Mouse (Mus musculus): ENCODE measurements around the gene Wfdc15b.
A peak's percentile ranks its signal among the peaks of the same experiment; 100 is the strongest.

Gene Wfdc15b

GRCm38 (mm10) chr2:164180124-164180523, 41.3 kb downstream of the Wfdc15b start:
- no peak for DNase-seq (ENCODE audit: low spot score in 2 of 2)

GRCm38 (mm10) chr2:164177831-164178230, 43.6 kb downstream of the Wfdc15b start:
- no peak for DNase-seq (ENCODE audit: low spot score in 2 of 2)

- no peak for DNase-seq (ENCODE audit: low spot score in 2 of 2)
Measured at GRCm38 (mm10) chr2:164175850-164176249, 45.6 kb downstream of the Wfdc15b start.

- peak; percentile 71 to 91 for DNase-seq (ENCODE audit: low spot score in 2 of 2)
Measured at GRCm38 (mm10) chr2:164174649-164175395, 46.6 kb downstream of the Wfdc15b start.

- DNase-seq (ENCODE audit: low spot score in 2 of 2): no peak
Measured at GRCm38 (mm10) chr2:164173394-164173793, 48.1 kb downstream of the Wfdc15b start.

- no peak for DNase-seq (ENCODE audit: low spot score in 2 of 2)
Measured at GRCm38 (mm10) chr2:164170902-164171301, 50.6 kb downstream of the Wfdc15b start, which contains the start of gene Kcns1. Gene Kcns1, minus strand, starts transcription at chr2:164171113.

GRCm38 (mm10) chr2:164170326-164170725, 51.1 kb downstream of the Wfdc15b start:
- DNase-seq (ENCODE audit: low spot score in 2 of 2): no peak

GRCm38 (mm10) chr2:164168571-164168946, 52.9 kb downstream of the Wfdc15b start:
- DNase-seq (ENCODE audit: low spot score in 2 of 2): peak in 1 of 2 experiments; percentile 22

- no peak for DNase-seq (ENCODE audit: low spot score in 2 of 2)
Measured at GRCm38 (mm10) chr2:164167752-164168570, 53.5 kb downstream of the Wfdc15b start.

GRCm38 (mm10) chr2:164164941-164165340, 56.5 kb downstream of the Wfdc15b start:
- DNase-seq (ENCODE audit: low spot score in 2 of 2): no peak
